Mouse (Mus musculus) brain, embryonic 18.5 days (tissue): ENCODE measurements around the gene Sh2d6.
"Not testable (repeated sequence)": the region's sequence is repeated elsewhere in the genome, so short reads cannot be mapped to it uniquely, and the experiment has no call there.

ENCODE experiments used
- DNase-seq: peaks from one replicate; pipeline ENCODE4 v3.0.0-alpha.2; 2012; ENCODE audit warnings: low read depth, low spot score

Gene Sh2d6

GRCm38 (mm10) chr6:72535165-72535564, 13.7 kb upstream of the Sh2d6 start:
- no peak for DNase-seq

DNA sequence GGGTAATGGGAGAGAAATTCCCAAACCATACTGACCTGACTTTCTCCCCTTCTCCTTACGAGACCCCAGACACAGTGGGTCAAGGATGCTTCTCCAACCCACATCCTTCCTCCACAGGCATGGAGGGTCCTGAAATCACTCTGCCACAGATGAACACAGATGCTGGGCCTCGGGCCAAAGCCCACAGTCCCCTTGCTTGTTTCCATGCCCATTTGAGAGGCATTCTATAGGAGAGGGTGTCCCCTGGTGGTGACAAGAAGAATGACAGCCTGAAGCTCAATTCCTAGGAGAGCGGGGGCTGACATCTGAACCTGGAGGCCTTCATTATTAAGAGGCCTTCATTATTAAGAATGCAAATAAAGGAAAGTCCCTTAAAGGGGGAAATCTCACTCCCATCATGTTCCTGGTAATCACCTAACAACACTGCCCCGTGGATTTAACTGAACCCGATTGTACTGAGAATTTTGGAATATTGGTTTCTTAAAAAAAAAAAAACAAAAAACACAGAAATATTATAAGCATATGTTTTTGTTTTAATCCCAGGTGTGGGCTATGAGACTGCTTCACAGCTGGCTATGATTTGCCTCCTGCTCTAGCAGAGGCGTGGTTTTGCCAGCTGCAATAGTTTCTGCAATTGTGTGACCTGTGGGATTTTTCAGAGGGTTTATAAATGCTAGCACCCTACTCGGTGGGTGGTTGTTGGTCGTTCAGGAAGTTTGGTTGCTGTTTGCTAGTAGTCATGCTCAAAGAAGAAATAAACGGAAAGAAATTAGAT, 12.7 kb upstream of the Sh2d6 start:
- DNase-seq = no peak

GRCm38 (mm10) chr6:72533555-72533954, 12.0 kb upstream of the Sh2d6 start:
- DNase-seq = not testable (repeated sequence)

GRCm38 (mm10) chr6:72532580-72532979, 11.1 kb upstream of the Sh2d6 start:
- DNase-seq = no peak

DNA sequence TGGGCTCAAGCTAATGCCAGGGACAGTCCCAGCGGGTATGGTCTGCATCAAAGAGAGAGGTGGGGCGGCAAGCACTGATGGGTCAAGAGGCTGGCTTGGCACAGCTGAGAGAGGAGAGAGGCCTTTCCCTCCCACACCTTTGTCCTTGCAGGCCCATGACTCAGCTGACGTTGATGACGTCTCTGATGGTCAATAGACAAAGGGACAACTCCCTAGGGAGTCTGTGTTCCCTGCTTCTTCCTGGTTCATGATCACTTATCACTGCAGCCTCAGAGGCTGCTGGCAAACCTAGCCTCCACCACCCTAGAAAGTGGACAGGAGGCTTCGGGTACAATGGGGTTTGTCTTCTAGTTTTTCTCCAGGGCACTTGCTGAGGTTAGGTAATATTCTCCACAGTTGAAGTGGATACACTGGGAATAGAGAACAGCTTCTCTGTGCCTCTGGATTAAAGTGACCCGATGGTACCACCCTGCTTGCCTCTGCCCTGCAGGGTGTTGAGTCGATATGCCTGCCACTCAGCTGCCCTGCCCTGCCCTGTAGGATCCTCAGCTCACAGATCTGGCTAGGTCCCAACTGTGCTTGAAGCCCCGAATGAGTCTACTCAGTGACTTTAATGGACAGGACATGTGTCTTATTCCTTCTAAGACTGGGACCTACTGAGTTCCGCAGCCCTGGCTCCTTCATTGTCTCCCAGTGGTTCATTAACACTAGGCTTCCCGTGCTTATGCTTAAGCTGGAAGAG, 7.1 kb upstream of the Sh2d6 start:
- no peak for DNase-seq

GRCm38 (mm10) chr6:72527070-72527469, 5.6 kb upstream of the Sh2d6 start:
- no peak for DNase-seq

DNA sequence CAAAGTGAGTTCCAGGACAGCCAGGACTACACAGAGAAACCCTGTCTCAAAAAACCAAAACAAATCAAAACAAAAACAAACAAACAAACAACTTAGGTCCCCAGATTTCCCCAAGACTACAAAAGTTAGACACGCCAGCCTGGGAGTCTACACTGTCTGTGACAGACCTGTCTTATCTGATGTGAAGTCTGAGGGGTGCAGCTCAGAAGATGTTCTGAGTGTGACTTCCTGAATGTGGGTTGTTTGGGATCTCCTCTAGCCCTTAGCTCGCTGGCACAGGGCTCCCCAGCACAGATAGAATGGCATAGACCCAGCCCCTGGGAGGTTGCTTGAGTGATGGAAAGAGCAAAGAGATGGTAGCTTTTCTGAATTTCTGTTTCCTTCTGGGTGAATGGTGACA, 2.7 kb upstream of the Sh2d6 start:
- no peak for DNase-seq

DNA sequence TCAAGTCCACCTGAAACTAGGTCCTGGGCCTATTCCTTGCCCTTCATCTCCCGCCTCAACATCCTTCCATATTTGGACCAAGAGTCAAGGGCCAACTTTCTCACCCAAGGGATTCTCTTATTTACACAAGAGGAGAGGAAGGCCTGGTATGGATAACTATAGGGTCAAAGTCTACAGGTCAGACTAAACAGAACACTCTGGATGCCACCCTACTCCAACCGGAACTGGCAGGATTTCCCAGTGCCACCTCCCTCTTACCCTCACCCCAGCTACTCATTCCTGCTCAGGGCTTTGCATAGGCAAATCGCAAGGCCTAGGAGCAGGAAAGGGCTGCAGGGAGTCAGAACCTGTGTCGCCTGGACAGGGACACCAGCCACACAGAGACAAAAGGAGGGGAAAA, 1.7 kb upstream of the Sh2d6 start:
- no peak for DNase-seq

DNA sequence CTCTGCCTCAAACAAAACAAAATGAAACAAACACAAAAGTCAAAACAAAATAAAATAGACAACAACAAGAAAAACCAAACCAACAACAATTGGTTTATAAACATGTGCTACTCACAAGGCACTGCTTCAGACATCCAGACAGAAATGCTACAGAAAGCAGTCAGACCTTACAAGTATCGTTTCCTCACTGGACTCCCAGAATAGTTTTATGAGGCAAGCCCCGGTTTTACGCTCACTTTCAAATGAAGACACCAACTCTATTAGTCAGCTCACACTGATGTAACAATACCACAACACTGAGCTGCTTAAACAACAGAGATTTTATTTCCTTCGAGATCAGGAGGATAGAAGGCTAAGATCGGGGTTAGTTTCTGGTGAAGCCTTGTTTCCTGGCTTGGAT, 781 bp upstream of the Sh2d6 start:
- no peak for DNase-seq

GRCm38 (mm10) chr6:72520904-72521303, 603 bp downstream of the Sh2d6 start:
- no peak for DNase-seq

DNA sequence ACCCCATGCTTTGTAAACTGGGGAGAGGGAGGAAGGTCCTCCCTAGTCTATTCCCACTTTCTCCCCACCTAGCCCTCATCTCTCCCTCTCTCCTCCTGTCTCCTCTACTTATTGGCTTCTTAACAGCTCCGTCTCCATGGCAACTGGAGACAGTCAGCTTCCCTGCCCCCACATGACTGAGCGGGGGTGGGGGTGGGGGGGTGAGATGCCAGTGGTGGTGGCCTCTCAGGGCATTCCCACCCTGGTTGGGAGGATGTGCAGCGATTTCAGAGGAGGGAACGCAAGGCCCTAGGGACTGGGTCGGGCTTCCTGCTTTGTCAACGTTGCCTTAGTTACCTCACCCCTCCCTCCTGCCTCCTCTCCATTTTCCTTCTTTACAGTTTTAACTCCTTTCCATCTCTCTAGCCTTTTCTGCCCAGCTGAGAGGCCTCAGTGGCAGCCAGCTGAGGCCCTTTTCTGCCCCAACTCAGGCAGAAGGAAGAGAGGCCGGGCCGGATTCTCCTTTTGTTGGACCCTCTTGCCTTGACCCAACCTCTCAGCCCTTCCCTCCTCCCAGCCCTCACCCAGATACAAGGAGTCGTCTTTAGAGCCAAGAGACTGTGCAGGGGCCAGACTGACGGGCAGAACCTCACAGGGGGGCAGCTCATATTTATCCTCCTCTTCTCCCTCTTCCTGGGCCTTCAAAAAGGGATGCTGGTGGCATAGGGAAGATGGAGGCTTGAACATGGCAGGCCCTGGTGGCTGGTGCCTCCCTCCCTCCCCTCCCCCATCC, 1.4 kb downstream of the Sh2d6 start:
- DNase-seq = peak; percentile 84

DNA sequence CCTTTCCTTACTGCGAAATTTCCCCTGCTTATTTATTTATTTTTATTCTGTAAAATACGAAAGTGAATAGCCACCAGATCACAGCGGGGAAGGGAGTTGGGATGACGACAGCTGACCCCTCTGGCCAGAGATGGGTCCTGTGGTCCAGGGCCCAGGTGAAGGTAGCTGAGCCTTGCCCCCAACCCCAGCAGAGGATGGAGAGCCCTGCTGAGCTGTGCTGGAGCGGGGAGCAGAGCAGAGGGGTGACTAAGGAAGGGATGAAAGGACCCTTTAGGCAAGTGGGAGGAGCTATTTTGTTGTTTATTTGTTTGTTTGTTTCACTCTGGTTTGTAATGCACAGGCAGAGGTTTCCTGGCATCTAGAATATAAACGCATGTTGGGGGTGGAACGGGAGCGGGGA, 2.2 kb downstream of the Sh2d6 start:
- no peak for DNase-seq

DNA sequence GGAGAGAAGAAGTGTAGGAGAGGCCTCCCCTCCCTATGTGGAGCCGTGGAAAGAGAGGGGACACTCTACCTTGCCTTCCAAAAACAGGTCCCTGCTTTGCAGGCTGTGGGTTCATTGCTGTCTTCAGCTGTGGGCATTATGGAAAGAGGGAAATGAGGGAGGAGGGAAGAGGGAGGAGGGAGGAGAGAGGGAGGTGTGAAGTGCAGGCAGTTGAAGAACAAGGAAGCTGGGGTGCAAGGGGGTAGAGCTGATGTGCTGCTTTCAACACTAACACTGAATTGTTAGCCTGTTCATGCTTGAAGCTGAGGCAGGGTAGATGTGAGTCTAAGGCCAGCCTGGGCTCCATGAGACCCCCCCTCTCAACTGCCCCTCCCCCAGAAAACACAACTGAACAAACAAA, 2.7 kb downstream of the Sh2d6 start:
- DNase-seq = no peak

DNA sequence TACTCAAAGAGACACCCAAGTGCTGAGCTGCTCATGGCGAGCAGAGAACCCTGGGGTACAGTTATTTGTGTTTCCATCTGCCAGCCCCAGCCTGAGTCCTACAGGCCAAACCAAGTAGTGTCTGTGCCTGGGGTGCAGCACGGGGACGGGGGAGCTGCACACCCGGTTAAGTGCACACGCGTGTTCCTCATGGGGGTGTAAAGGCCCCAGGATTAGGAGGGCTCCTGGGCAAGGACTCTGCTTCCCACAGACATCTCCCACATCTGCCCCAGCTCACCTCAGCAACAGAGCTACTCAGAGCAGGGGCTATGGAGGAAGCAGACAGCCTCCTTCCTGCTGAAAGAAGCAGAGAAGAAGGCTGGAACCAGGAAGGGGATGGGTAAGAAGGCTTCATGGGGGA, 5.9 kb downstream of the Sh2d6 start:
- DNase-seq = no peak

DNA sequence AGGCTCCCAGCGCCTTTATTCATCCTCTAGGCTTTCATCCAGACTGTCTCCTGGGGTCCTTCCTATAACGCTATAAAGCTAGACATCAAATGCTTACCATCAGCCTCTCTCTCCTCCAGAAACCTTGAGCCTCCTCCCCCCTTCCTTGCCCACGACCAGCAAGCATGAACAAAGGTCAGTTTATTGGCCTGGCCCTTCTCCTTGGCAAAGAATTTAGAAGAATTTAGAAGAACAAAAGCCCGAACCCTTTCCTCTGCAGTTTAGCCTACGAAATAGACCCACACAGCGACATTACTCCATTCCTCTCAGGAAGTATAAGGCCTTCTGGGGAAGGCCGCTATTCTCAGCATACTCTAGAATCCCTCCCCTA, 8.5 kb downstream of the Sh2d6 start:
- no peak for DNase-seq

DNA sequence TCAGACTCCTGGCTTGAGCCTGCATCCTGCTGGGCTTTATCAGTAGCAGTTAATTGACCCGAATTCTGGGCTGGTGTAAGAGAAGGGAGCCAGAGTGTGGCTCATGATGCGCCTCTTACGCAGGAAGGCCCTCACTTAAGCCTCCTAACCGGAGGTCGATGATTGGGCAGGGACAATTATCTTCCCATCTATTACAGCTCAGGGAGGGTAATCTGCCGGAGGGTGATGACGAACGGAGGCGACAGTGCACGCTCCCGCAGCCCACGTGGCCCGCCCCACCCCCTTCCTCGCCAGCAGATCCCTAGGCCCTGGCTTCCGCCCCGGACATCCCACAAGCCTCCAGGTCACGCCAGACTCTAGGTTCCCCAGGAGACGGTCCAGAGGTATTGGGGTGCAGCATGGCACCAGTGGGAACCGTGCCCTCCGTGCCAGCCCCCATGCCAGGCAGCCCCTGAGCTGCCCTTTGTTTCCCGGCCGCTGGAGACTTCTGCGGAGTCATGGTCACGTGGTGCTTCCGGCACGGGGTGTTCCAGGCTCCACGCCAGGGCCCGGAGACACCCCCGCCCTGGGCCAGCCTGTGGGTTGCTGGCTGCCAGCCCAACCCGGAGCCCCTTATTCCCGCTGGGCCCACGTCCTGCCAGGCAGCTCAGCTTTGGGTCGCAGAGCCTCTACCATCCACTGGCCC, 9.0 kb downstream of the Sh2d6 start:
- DNase-seq = peak; percentile 72

DNA sequence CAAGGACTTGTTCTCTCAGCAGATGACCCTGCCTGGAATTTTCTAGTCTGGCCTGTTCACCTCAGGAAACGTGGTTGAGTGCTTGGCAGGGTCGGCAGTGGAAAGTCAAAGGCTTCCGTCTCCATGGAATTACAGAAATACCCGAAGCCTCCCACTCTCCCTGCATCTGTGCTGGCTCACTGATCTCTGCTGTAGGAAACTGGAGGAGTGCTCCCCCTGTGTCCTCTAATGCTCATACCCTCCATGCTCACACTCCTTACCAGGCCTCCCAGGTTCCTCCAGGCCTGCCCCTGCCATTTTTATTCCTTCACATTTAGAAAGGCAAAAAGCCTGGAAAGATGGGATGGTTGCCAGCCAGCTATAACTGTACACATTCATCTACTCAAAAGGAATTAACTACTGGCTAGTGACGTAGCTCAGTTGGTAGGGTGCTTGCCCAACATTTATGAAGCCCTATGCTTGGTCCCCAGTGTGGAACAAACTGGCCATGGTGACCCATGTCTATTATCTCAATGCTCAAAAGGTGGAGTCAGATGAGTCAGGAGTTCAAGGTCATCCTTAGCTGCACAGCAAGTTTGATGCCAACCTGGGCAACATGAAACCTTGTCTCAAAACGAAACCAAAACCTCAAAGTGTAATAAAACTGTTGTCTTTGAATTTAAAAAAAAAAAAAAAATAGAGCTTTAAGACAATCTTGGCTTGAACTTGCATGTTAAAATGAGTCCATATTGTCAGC, 10.7 kb downstream of the Sh2d6 start:
- DNase-seq = no peak

- DNase-seq = no peak
These were observed 11.6 kb downstream of the Sh2d6 start for GRCm38 (mm10) chr6:72509872-72510435.

DNA sequence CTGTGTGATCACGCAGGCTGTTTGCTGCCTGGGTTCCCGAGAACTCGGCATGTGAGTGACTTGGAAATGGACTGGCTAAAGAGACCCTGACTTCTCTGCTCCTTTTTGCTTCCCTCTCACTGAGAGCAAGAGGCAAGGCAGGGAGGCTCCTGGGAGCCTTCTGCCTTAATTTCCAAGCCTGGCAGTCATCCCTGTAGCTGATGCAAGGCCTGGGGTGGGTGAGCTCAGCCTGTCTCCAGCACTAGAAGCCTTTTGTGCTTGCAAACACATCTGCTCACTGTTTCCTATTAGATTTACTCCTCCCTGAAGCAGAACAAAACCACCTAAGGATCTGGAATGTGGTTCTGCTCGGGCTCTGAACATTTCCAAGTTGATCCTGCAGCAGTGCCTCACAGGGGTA, 12.9 kb downstream of the Sh2d6 start:
- no peak for DNase-seq

DNA sequence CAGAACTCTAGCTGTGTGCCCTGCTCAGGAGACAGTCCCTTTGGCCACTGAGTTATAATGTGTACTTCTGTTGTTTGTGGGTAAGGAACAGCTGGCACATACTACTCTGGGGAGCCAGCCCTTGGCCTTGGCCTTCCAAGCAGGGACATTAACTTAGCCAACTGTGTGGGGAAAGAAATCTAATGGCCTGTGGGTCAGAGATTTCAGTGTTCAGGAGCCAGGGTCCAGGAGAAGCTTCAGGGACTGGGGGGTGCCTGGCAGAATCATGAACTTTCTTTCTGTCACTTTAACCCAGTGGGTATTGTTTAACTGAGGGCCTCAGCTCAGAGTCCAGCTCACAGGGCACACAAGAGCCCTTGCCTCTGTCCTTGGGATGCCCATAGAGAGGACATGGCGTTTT, 15.4 kb downstream of the Sh2d6 start:
- DNase-seq = no peak

DNA sequence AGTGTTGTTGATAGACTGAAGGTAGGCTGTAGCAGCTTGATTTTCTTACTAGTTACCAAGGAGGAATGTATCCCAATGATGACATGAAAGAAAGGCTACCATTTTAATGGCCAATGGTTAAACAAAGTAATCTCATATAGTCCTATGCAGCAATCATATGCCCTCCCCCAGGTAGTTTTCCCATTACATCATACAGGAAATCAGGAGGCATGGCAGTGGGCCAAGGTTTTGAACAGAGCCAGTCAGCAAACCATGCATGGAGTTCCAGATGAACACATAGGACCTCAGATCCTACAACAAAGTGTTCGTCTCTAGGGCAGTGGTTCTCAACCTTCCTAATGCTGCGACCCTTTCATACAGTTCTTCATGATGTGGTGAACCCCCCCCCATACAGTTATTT, 17.6 kb downstream of the Sh2d6 start:
- DNase-seq = no peak
